Mouse (Mus musculus): ENCODE measurements at regions not wholly inside any gene's neighbourhood (a gene's known extent, or its start where the extent isn't known, plus 50 kb on each side); places are given as distances from the start of the nearest gene placed in this dataset.
A peak's percentile ranks its signal among the peaks of the same experiment; 100 is the strongest.

GRCm38 (mm10) chr4:125765171-125765570, 259.2 kb upstream of the Csf3r start:
- no peak for DNase-seq (ENCODE audit: low spot score in 2 of 2)

GRCm38 (mm10) chr4:125777126-125777525, 247.2 kb upstream of the Csf3r start:
- DNase-seq (ENCODE audit: low spot score in 2 of 2) = no peak

- DNase-seq (ENCODE audit: low spot score in 2 of 2) = no peak
Measured at GRCm38 (mm10) chr4:125780113-125780512, 244.2 kb upstream of the Csf3r start.

GRCm38 (mm10) chr4:125780921-125781487, 243.3 kb upstream of the Csf3r start:
- peak; percentile 34 to 59 for DNase-seq (ENCODE audit: low spot score in 2 of 2)

GRCm38 (mm10) chr4:125782346-125782745, 242.0 kb upstream of the Csf3r start:
- DNase-seq (ENCODE audit: low spot score in 2 of 2) = no peak

GRCm38 (mm10) chr4:125786083-125786482, 238.3 kb upstream of the Csf3r start:
- DNase-seq (ENCODE audit: low spot score in 2 of 2) = no peak

- no peak for DNase-seq (ENCODE audit: low spot score in 2 of 2)
Measured at GRCm38 (mm10) chr4:125794679-125795078, 229.7 kb upstream of the Csf3r start.

GRCm38 (mm10) chr4:125807923-125808322, 216.4 kb upstream of the Csf3r start:
- DNase-seq (ENCODE audit: low spot score in 2 of 2) = no peak

GRCm38 (mm10) chr4:125809446-125810108, 214.8 kb upstream of the Csf3r start:
- no peak for DNase-seq (ENCODE audit: low spot score in 2 of 2)

GRCm38 (mm10) chr4:125810247-125810646, 214.1 kb upstream of the Csf3r start:
- DNase-seq (ENCODE audit: low spot score in 2 of 2) = no peak

GRCm38 (mm10) chr4:125814311-125814710, 210.0 kb upstream of the Csf3r start:
- peak; percentile 66 to 71 for DNase-seq (ENCODE audit: low spot score in 2 of 2)

- no peak for DNase-seq (ENCODE audit: low spot score in 2 of 2)
Measured at GRCm38 (mm10) chr4:125815276-125815675, 209.1 kb upstream of the Csf3r start.

- peak; percentile 23 to 39 for DNase-seq (ENCODE audit: low spot score in 2 of 2)
Measured at GRCm38 (mm10) chr4:125824525-125824924, 199.8 kb upstream of the Csf3r start.

- DNase-seq (ENCODE audit: low spot score in 2 of 2) = peak in 1 of 2 experiments; percentile 12
Measured at GRCm38 (mm10) chr4:125826416-125826815, 197.9 kb upstream of the Csf3r start.

GRCm38 (mm10) chr4:125835250-125835649, 189.1 kb upstream of the Csf3r start:
- no peak for DNase-seq (ENCODE audit: low spot score in 2 of 2)

- DNase-seq (ENCODE audit: low spot score in 2 of 2) = no peak
Measured at GRCm38 (mm10) chr4:125847568-125847967, 176.8 kb upstream of the Csf3r start.

- DNase-seq (ENCODE audit: low spot score in 2 of 2) = peak; percentile 27 to 52
Measured at GRCm38 (mm10) chr4:125850300-125850699, 174.1 kb upstream of the Csf3r start.

- no peak for DNase-seq (ENCODE audit: low spot score in 2 of 2)
Measured at GRCm38 (mm10) chr4:125852545-125852944, 171.8 kb upstream of the Csf3r start.

GRCm38 (mm10) chr4:125855983-125856591, 168.3 kb upstream of the Csf3r start:
- no peak for DNase-seq (ENCODE audit: low spot score in 2 of 2)

GRCm38 (mm10) chr4:125856781-125857180, 167.6 kb upstream of the Csf3r start:
- DNase-seq (ENCODE audit: low spot score in 2 of 2) = no peak

GRCm38 (mm10) chr4:125865057-125865456, 159.3 kb upstream of the Csf3r start:
- no peak for DNase-seq (ENCODE audit: low spot score in 2 of 2)

- no peak for DNase-seq (ENCODE audit: low spot score in 2 of 2)
Measured at GRCm38 (mm10) chr4:125865728-125866127, 158.6 kb upstream of the Csf3r start.

GRCm38 (mm10) chr4:125871211-125871610, 153.1 kb upstream of the Csf3r start:
- no peak for DNase-seq (ENCODE audit: low spot score in 2 of 2)

Measured in frontal cortex, postnatal 25 days (tissue).